Mouse (Mus musculus): ENCODE measurements around the gene Pga5. TPM values are rescaled to one million over a fixed set of nuclear protein-coding genes. Genes with fewer than 3 reads are reported as not detected.
A peak's percentile ranks its signal among the peaks of the same experiment; 100 is the strongest.

Pga5 gene
- polyA plus RNA-seq, 1 experiment from 2014 or later, result not detected

GRCm38 (mm10) chr19:10702125-10702524 is 24.3 kb upstream of the Pga5 start:
- H3K4me2 ChIP-seq, result no peak overlapping the region
- 0 out of 2 replicates have a peak overlapping the region, but pooled peaks have one; percentile 10 for H3K9ac ChIP-seq
- ATAC-seq (ENCODE audit: extremely low read depth, insufficient number of reproducible peaks, low FRiP score, low TSS enrichment), result no peak
- H3K27me3 ChIP-seq (replicated peaks), result no peaks in the 10 kb centered on the region
- no peaks in the 10 kb centered on the region for H3K9me3 ChIP-seq
- peaks cover 11% of the 10 kb centered on the region for H3K36me3 ChIP-seq
- no peak overlapping the region for H3K27ac ChIP-seq (replicated peaks)
- peaks cover 75% of the 10 kb centered on the region for H3K4me1 ChIP-seq
- WGBS, result 79% methylated on average over 8 of the region's 8 CpGs
- no peak overlapping the region for H3K4me3 ChIP-seq

- 72% methylated on average over 6 of the region's 6 CpGs for WGBS
- peaks cover 78% of the 10 kb centered on the region for H3K4me1 ChIP-seq
Observed at GRCm38 (mm10) chr19:10701013-10701726, 23.3 kb upstream of the Pga5 start.

GRCm38 (mm10) chr19:10699851-10700250 is 22.0 kb upstream of the Pga5 start:
- no peaks in the 10 kb centered on the region for H3K36me3 ChIP-seq
- H3K4me1 ChIP-seq, result peaks cover 77% of the 10 kb centered on the region
- H3K27ac ChIP-seq (replicated peaks), result 0 out of 2 replicates have a peak overlapping the region, but pooled peaks have one; percentile 13
- WGBS, result 56% methylated on average over 9 of the region's 9 CpGs
- no peak overlapping the region for H3K4me2 ChIP-seq
- H3K9ac ChIP-seq, result peak overlapping the region; percentile 11; the same call in 1 of the 2 replicates
- H3K27me3 ChIP-seq (replicated peaks), result no peaks in the 10 kb centered on the region
- H3K9me3 ChIP-seq, result no peaks in the 10 kb centered on the region
- no peak for ATAC-seq (ENCODE audit: extremely low read depth, insufficient number of reproducible peaks, low FRiP score, low TSS enrichment)
- H3K4me3 ChIP-seq, result no peak overlapping the region

More at GRCm38 (mm10) chr19:10701013-10701726, 23.3 kb upstream of the Pga5 start:
- peaks cover 2% of the 10 kb centered on the region; the same call in 1 of the 2 replicates for H3K36me3 ChIP-seq
- no peak for ATAC-seq (ENCODE audit: extremely low read depth, insufficient number of reproducible peaks, low FRiP score, low TSS enrichment)
- H3K27me3 ChIP-seq (replicated peaks), result no peaks in the 10 kb centered on the region
- no peak overlapping the region for H3K9ac ChIP-seq
- no peak overlapping the region for H3K4me3 ChIP-seq
- no peak overlapping the region for H3K27ac ChIP-seq (replicated peaks)
- H3K4me2 ChIP-seq, result no peak overlapping the region
- no peaks in the 10 kb centered on the region for H3K9me3 ChIP-seq

GRCm38 (mm10) chr19:10698131-10698991 is 20.5 kb upstream of the Pga5 start:
- no peak for ATAC-seq (ENCODE audit: extremely low read depth, insufficient number of reproducible peaks, low FRiP score, low TSS enrichment)
- no peak overlapping the region for H3K4me3 ChIP-seq
- 0 out of 2 replicates have a peak overlapping the region, but pooled peaks have one; percentile 33 for H3K27ac ChIP-seq (replicated peaks)
- no peaks in the 10 kb centered on the region for H3K27me3 ChIP-seq (replicated peaks)
- no peak overlapping the region for H3K9ac ChIP-seq
- peaks cover 70% of the 10 kb centered on the region for H3K4me1 ChIP-seq
- no peak overlapping the region for H3K4me2 ChIP-seq
- H3K9me3 ChIP-seq, result no peaks in the 10 kb centered on the region
- no peaks in the 10 kb centered on the region for H3K36me3 ChIP-seq
- WGBS, result 63% methylated on average over 9 of the region's 9 CpGs

- no peak overlapping the region for H3K4me3 ChIP-seq
- H3K4me1 ChIP-seq, result peaks cover 73% of the 10 kb centered on the region
- ATAC-seq (ENCODE audit: extremely low read depth, insufficient number of reproducible peaks, low FRiP score, low TSS enrichment), result no peak
- H3K27me3 ChIP-seq (replicated peaks), result no peaks in the 10 kb centered on the region
- peak overlapping the region; percentile 30; the same call in 1 of the 2 replicates for H3K27ac ChIP-seq (replicated peaks)
- H3K9me3 ChIP-seq, result no peaks in the 10 kb centered on the region
- no peak overlapping the region for H3K4me2 ChIP-seq
- H3K9ac ChIP-seq, result peak overlapping the region; percentile 61
- no peaks in the 10 kb centered on the region; the same call in 1 of the 2 replicates for H3K36me3 ChIP-seq
- 59% methylated on average over 7 of the region's 7 CpGs for WGBS
Observed at GRCm38 (mm10) chr19:10695801-10696200, 17.9 kb upstream of the Pga5 start.

- Histone ChIP-seq H3K27ac (replicated peaks) (no peak overlapping the region), H3K4me2 (no peak overlapping the region), H3K27me3 (replicated peaks) (no peaks in the 10 kb centered on the region), H3K9ac (no peak overlapping the region), H3K4me1 (peaks cover 74% of the 10 kb centered on the region), H3K36me3 (no peaks in the 10 kb centered on the region; the same call in 1 of the 2 replicates), H3K4me3 (no peak overlapping the region), H3K9me3 (no peaks in the 10 kb centered on the region)
- WGBS, result 85% methylated on average over 10 of the region's 10 CpGs
- no peak for ATAC-seq (ENCODE audit: extremely low read depth, insufficient number of reproducible peaks, low FRiP score, low TSS enrichment)
Observed at GRCm38 (mm10) chr19:10693926-10694682, 16.2 kb upstream of the Pga5 start.

- Histone ChIP-seq H3K9me3 (no peaks in the 10 kb centered on the region), H3K4me2 (no peak overlapping the region), H3K9ac (0 out of 2 replicates have a peak overlapping the region, but pooled peaks have one; percentile 29), H3K4me3 (no peak overlapping the region), H3K27me3 (replicated peaks) (no peaks in the 10 kb centered on the region), H3K4me1 (peaks cover 64% of the 10 kb centered on the region), H3K27ac (replicated peaks) (no peak overlapping the region), H3K36me3 (no peaks in the 10 kb centered on the region; the same call in 1 of the 2 replicates)
- ATAC-seq (ENCODE audit: extremely low read depth, insufficient number of reproducible peaks, low FRiP score, low TSS enrichment), result no peak
- WGBS, result 84% methylated on average over 4 of the region's 4 CpGs
Observed at GRCm38 (mm10) chr19:10692361-10692760, 14.5 kb upstream of the Pga5 start.

GRCm38 (mm10) chr19:10691660-10692059 is 13.8 kb upstream of the Pga5 start:
- Histone ChIP-seq H3K9me3 (no peaks in the 10 kb centered on the region), H3K9ac (peak overlapping the region; percentile 91), H3K36me3 (no peaks in the 10 kb centered on the region; the same call in 1 of the 2 replicates), H3K27me3 (replicated peaks) (no peaks in the 10 kb centered on the region), H3K4me2 (no peak overlapping the region), H3K27ac (replicated peaks) (peak overlapping the region; percentile 13; the same call in 1 of the 2 replicates), H3K4me3 (no peak overlapping the region), H3K4me1 (peaks cover 57% of the 10 kb centered on the region)
- ATAC-seq (ENCODE audit: extremely low read depth, insufficient number of reproducible peaks, low FRiP score, low TSS enrichment), result no peak
- 64% methylated on average over 3 of the region's 3 CpGs for WGBS

GRCm38 (mm10) chr19:10691121-10691520 is 13.2 kb upstream of the Pga5 start:
- Histone ChIP-seq H3K27me3 (replicated peaks) (no peaks in the 10 kb centered on the region), H3K36me3 (no peaks in the 10 kb centered on the region; the same call in 1 of the 2 replicates), H3K27ac (replicated peaks) (peak overlapping the region; percentile 98), H3K9me3 (no peaks in the 10 kb centered on the region), H3K4me3 (no peak overlapping the region), H3K4me1 (peaks cover 52% of the 10 kb centered on the region), H3K4me2 (peak overlapping the region; percentile 72), H3K9ac (peak overlapping the region; percentile 91)
- no peak for ATAC-seq (ENCODE audit: extremely low read depth, insufficient number of reproducible peaks, low FRiP score, low TSS enrichment)
- 82% methylated on average over 4 of the region's 4 CpGs for WGBS

- Histone ChIP-seq H3K27ac (replicated peaks) (peak overlapping the region; percentile 98), H3K36me3 (no peaks in the 10 kb centered on the region; the same call in 1 of the 2 replicates), H3K4me1 (peaks cover 45% of the 10 kb centered on the region), H3K4me2 (peak overlapping the region; percentile 72), H3K4me3 (peak overlapping the region; percentile 86; the same call in 1 of the 2 replicates), H3K27me3 (replicated peaks) (no peaks in the 10 kb centered on the region), H3K9me3 (no peaks in the 10 kb centered on the region), H3K9ac (peak overlapping the region; percentile 91)
- no peak for ATAC-seq (ENCODE audit: extremely low read depth, insufficient number of reproducible peaks, low FRiP score, low TSS enrichment)
- WGBS, result 51% methylated on average over 3 of the region's 3 CpGs
Observed at GRCm38 (mm10) chr19:10690336-10690735, 12.5 kb upstream of the Pga5 start.
